Mouse (Mus musculus): ENCODE results near the gene Hif3a. TPM values are rescaled to one million over a fixed set of nuclear protein-coding genes. Genes with fewer than 3 reads are reported as not detected.
A peak's percentile ranks its signal among the peaks of the same experiment; 100 is the strongest.
"Not testable (repeated sequence)": the region's sequence is repeated elsewhere in the genome, so short reads cannot be mapped to it uniquely, and the experiment has no call there.

The Hif3a gene
- polyA plus RNA-seq (2015; fragmentation: Nextera tagmentation; extraction: Ambion mirVana), result 5.1 and 6.1 TPM in 2 replicates

- Histone ChIP-seq H3K4me3 (replicated peaks; ENCODE audit: low read depth, low read length) (peak within 1 kb of the TSS; percentile 65), H3K36me3 (ENCODE audit: insufficient read depth, low read length) (no peaks in the 10 kb centered on the region), H3K4me1 (replicated peaks; ENCODE audit: insufficient read depth, low read length) (peaks cover 32% of the 10 kb centered on the region), H3K9ac (ENCODE audit: low read depth, low read length) (peak within 1 kb of the TSS; percentile 69), H3K27ac (peak within 1 kb of the TSS; percentile 97), H3K4me2 (ENCODE audit: low read length) (peak within 1 kb of the TSS; percentile 73), H3K9me3 (replicated peaks; ENCODE audit: low read length) (no peaks in the 10 kb centered on the region), H3K27me3 (ENCODE audit: insufficient read depth, low read length) (no peaks in the 10 kb centered on the region)
- TF ChIP-seq CTCF (IDR thresholded peaks at IDR 0.05; ENCODE audit: low read depth), result no peak
- WGBS, result under 1% methylated on average over 15 of the region's 15 CpGs
- DNase-seq (ENCODE audit: low spot score) (peak; percentile 96), ATAC-seq (replicated peaks; ENCODE audit: low FRiP score, low read depth) (peak; percentile 63)
These were observed at the start of gene Hif3a for GRCm38 (mm10) chr7:17062389-17062788. Hif3a (minus strand) TSS chr7:17062427.

GRCm38 (mm10) chr7:17101631-17102030 is 39.4 kb upstream of the Hif3a start:
- not testable (repeated sequence) for H3K9ac ChIP-seq (ENCODE audit: low read depth, low read length); H3K27ac ChIP-seq; H3K4me1 ChIP-seq (replicated peaks; ENCODE audit: insufficient read depth, low read length); H3K4me3 ChIP-seq (replicated peaks; ENCODE audit: low read depth, low read length); H3K9me3 ChIP-seq (replicated peaks; ENCODE audit: low read length); DNase-seq (ENCODE audit: low spot score); H3K27me3 ChIP-seq (ENCODE audit: insufficient read depth, low read length); H3K36me3 ChIP-seq (ENCODE audit: insufficient read depth, low read length); H3K4me2 ChIP-seq (ENCODE audit: low read length); ATAC-seq (replicated peaks; ENCODE audit: low FRiP score, low read depth)
- WGBS, result 78% methylated on average over 13 of the region's 13 CpGs

- ATAC-seq (replicated peaks; ENCODE audit: low FRiP score, low read depth) (no peak), DNase-seq (ENCODE audit: low spot score) (no peak)
- H3K4me3 ChIP-seq (replicated peaks; ENCODE audit: low read depth, low read length), result no peak overlapping the region
- no peaks in the 10 kb centered on the region for H3K9me3 ChIP-seq (replicated peaks; ENCODE audit: low read length)
- no peak overlapping the region for H3K4me2 ChIP-seq (ENCODE audit: low read length)
- no peak overlapping the region for H3K9ac ChIP-seq (ENCODE audit: low read depth, low read length)
- TF ChIP-seq CTCF (IDR thresholded peaks at IDR 0.05; ENCODE audit: low read depth), result peak; percentile 42
- no peaks in the 10 kb centered on the region for H3K4me1 ChIP-seq (replicated peaks; ENCODE audit: insufficient read depth, low read length)
- no peaks in the 10 kb centered on the region for H3K27me3 ChIP-seq (ENCODE audit: insufficient read depth, low read length)
- 7% methylated on average over 1 of the region's 1 CpGs for WGBS
- H3K27ac ChIP-seq, result no peak overlapping the region
- H3K36me3 ChIP-seq (ENCODE audit: insufficient read depth, low read length), result no peaks in the 10 kb centered on the region
These were observed 29.1 kb upstream of the Hif3a start for GRCm38 (mm10) chr7:17091280-17091679.

- H3K27ac ChIP-seq, result no peak overlapping the region
- 62% methylated on average over 3 of the region's 3 CpGs for WGBS
- no peaks in the 10 kb centered on the region for H3K27me3 ChIP-seq (ENCODE audit: insufficient read depth, low read length)
- no peaks in the 10 kb centered on the region for H3K9me3 ChIP-seq (replicated peaks; ENCODE audit: low read length)
- H3K9ac ChIP-seq (ENCODE audit: low read depth, low read length), result no peak overlapping the region
- no peak for TF ChIP-seq CTCF (IDR thresholded peaks at IDR 0.05; ENCODE audit: low read depth)
- H3K4me2 ChIP-seq (ENCODE audit: low read length), result no peak overlapping the region
- no peaks in the 10 kb centered on the region for H3K36me3 ChIP-seq (ENCODE audit: insufficient read depth, low read length)
- ATAC-seq (replicated peaks; ENCODE audit: low FRiP score, low read depth) (no peak), DNase-seq (ENCODE audit: low spot score) (no peak)
- no peaks in the 10 kb centered on the region for H3K4me1 ChIP-seq (replicated peaks; ENCODE audit: insufficient read depth, low read length)
- no peak overlapping the region for H3K4me3 ChIP-seq (replicated peaks; ENCODE audit: low read depth, low read length)
These were observed 27.9 kb upstream of the Hif3a start for GRCm38 (mm10) chr7:17090058-17090585.

GRCm38 (mm10) chr7:17087731-17088130 is 25.5 kb upstream of the Hif3a start:
- DNase-seq (ENCODE audit: low spot score) (no peak), ATAC-seq (replicated peaks; ENCODE audit: low FRiP score, low read depth) (no peak)
- Histone ChIP-seq H3K36me3 (ENCODE audit: insufficient read depth, low read length) (no peaks in the 10 kb centered on the region), H3K27me3 (ENCODE audit: insufficient read depth, low read length) (no peaks in the 10 kb centered on the region), H3K4me3 (replicated peaks; ENCODE audit: low read depth, low read length) (no peak overlapping the region), H3K9me3 (replicated peaks; ENCODE audit: low read length) (no peaks in the 10 kb centered on the region), H3K4me1 (replicated peaks; ENCODE audit: insufficient read depth, low read length) (no peaks in the 10 kb centered on the region), H3K9ac (ENCODE audit: low read depth, low read length) (no peak overlapping the region), H3K4me2 (ENCODE audit: low read length) (no peak overlapping the region), H3K27ac (no peak overlapping the region)
- TF ChIP-seq CTCF (IDR thresholded peaks at IDR 0.05; ENCODE audit: low read depth), result no peak
- WGBS, result 82% methylated on average over 3 of the region's 3 CpGs

GRCm38 (mm10) chr7:17082766-17083165 is 20.5 kb upstream of the Hif3a start:
- WGBS, result 78% methylated on average over 4 of the region's 4 CpGs
- no peak for ATAC-seq (replicated peaks; ENCODE audit: low FRiP score, low read depth)
- no peaks in the 10 kb centered on the region for H3K27me3 ChIP-seq (ENCODE audit: insufficient read depth, low read length)
- no peak overlapping the region for H3K4me2 ChIP-seq (ENCODE audit: low read length)
- H3K27ac ChIP-seq, result no peak overlapping the region
- no peaks in the 10 kb centered on the region for H3K4me1 ChIP-seq (replicated peaks; ENCODE audit: insufficient read depth, low read length)
- no peak overlapping the region for H3K4me3 ChIP-seq (replicated peaks; ENCODE audit: low read depth, low read length)
- H3K36me3 ChIP-seq (ENCODE audit: insufficient read depth, low read length), result no peaks in the 10 kb centered on the region
- H3K9ac ChIP-seq (ENCODE audit: low read depth, low read length), result no peak overlapping the region
- no peak for DNase-seq (ENCODE audit: low spot score)
- TF ChIP-seq CTCF (IDR thresholded peaks at IDR 0.05; ENCODE audit: low read depth), result no peak
- no peaks in the 10 kb centered on the region for H3K9me3 ChIP-seq (replicated peaks; ENCODE audit: low read length)

GRCm38 (mm10) chr7:17078076-17078654 is 15.9 kb upstream of the Hif3a start:
- WGBS, result 77% methylated on average over 7 of the region's 7 CpGs
- no peak for ATAC-seq (replicated peaks; ENCODE audit: low FRiP score, low read depth)
- Histone ChIP-seq H3K9ac (ENCODE audit: low read depth, low read length) (no peak overlapping the region), H3K9me3 (replicated peaks; ENCODE audit: low read length) (no peaks in the 10 kb centered on the region), H3K4me3 (replicated peaks; ENCODE audit: low read depth, low read length) (no peak overlapping the region), H3K27me3 (ENCODE audit: insufficient read depth, low read length) (no peaks in the 10 kb centered on the region), H3K27ac (no peak overlapping the region), H3K36me3 (ENCODE audit: insufficient read depth, low read length) (no peaks in the 10 kb centered on the region), H3K4me2 (ENCODE audit: low read length) (no peak overlapping the region), H3K4me1 (replicated peaks; ENCODE audit: insufficient read depth, low read length) (no peaks in the 10 kb centered on the region)
- no peak for TF ChIP-seq CTCF (IDR thresholded peaks at IDR 0.05; ENCODE audit: low read depth)
- no peak for DNase-seq (ENCODE audit: low spot score)

Data from kidney, postnatal 0 days (tissue).